Mouse (Mus musculus): ENCODE measurements around the gene Polrmt.
A peak's percentile ranks its signal among the peaks of the same experiment; 100 is the strongest.
"Not testable (repeated sequence)": the region's sequence is repeated elsewhere in the genome, so short reads cannot be mapped to it uniquely, and the experiment has no call there.

Polrmt gene

GRCm38 (mm10) chr10:79709307-79709706 lies 37.1 kb downstream of the Polrmt start:
- DNase-seq (ENCODE audit: low read depth, low spot score) = no peak

DNA sequence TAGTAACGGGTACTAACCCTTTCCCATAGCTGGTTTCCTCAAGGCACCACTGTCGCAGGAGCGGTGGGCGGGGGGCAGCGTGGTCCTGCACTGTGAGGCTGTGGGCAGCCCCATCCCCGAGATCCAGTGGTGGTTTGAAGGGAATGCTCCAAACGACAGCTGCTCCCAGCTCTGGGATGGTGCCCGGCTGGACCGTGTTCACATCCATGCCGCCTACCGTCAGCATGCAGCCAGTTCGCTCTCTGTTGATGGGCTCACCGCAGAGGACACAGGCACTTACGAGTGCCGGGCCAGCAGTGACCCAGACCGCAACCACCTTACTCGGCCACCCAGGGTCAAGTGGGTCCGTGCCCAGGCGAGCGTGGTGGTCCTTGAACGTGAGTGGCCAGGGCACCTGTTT lies 37.7 kb downstream of the Polrmt start:
- no peak for DNase-seq (ENCODE audit: low read depth, low spot score)

GRCm38 (mm10) chr10:79707759-79708158 lies 38.6 kb downstream of the Polrmt start:
- no peak for DNase-seq (ENCODE audit: low read depth, low spot score)

DNA sequence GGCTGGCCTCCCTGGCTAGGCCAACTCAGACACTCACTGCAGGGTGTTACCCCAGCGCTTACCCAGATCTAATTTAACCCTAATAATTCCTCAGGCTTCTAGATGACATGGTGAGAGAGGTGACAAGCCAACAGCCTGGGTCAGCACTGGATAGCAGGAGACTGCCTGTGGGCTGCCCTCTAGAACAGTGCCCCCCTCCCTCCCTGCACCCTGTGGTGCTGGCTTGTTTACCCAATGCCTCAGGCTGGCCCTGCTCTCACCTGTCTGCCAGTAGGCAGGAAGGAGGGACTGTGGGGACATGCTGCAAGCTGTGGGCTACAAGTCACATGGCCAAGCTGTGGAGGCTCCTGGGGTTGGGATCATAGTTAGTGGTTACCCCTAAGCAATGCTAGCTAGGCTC lies 39.2 kb downstream of the Polrmt start:
- no peak for DNase-seq (ENCODE audit: low read depth, low spot score)

- DNase-seq (ENCODE audit: low read depth, low spot score) = no peak
Observed at GRCm38 (mm10) chr10:79706406-79707094, 39.8 kb downstream of the Polrmt start.

- no peak for DNase-seq (ENCODE audit: low read depth, low spot score)
Observed at GRCm38 (mm10) chr10:79705951-79706350, 40.4 kb downstream of the Polrmt start.

GRCm38 (mm10) chr10:79704970-79705360 lies 41.4 kb downstream of the Polrmt start:
- no peak for DNase-seq (ENCODE audit: low read depth, low spot score)

DNA sequence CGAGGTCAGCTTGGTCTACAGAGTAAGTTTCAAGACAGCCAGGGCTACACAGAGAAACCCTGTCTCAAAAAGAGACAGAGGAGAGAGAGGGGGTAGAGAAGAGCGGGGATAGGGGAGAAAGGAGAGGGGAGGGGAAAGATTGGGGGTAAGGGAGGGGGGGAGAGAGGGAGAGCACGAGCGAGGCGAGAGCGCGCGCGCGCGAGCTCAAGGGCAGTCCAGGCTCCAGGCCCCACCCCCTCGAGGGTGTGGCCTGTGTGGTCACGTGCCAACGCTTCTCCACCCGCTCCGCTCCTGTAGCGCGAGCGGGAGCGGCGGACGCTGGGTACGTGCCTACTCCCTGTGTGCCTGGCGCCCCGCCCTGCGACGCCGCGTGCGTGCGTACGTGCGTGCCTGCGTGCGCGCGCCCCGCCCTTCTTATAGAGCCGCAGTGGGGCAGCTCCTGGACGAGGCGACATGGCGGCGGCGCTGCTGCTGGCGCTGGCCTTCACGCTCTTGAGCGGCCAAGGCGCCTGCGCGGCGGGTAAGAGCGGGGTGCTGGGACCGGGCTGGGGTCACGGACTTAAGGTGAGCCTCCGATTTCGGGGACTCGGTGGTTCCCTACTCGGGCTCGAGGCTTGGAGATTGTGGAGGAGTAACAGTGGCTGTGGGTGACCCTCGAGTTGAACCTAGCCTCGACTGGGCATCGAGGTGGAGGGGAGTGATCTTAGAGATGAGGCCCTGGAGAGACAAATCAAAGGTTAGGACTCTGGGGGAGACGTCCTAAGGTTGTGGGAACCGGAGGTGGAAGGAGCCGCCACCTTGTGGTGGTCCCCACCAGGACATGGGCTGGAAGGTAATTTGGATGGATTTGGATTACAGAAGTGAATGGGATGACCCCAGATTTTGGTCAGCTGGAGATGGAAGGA lies 42.1 kb downstream of the Polrmt start, which contains the start of gene Bsg:
TSS of gene Bsg (plus strand) at position 427 of the 905 bp plus-strand sequence.
- DNase-seq (ENCODE audit: low read depth, low spot score) = peak; percentile 96

- no peak for DNase-seq (ENCODE audit: low read depth, low spot score)
Observed at GRCm38 (mm10) chr10:79703541-79703940, 42.8 kb downstream of the Polrmt start.

DNA sequence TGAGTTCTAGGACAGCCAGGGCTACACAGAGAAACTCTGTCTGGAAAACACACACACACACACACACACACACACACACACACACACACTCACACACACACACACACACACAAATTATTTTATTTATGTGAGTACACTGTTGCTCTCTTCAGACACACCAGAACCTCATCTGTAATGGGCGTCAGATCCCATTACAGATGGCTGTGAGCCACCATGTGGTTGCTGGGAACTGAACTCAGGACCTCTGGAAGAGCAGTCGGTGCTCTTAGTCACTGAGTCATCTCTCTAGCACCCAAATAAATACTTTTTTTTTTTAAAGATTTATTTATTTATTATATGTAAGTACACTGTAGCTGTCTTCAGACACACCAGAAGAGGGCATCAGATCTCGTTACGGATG lies 43.4 kb downstream of the Polrmt start:
- DNase-seq (ENCODE audit: low read depth, low spot score) = not testable (repeated sequence)

DNA sequence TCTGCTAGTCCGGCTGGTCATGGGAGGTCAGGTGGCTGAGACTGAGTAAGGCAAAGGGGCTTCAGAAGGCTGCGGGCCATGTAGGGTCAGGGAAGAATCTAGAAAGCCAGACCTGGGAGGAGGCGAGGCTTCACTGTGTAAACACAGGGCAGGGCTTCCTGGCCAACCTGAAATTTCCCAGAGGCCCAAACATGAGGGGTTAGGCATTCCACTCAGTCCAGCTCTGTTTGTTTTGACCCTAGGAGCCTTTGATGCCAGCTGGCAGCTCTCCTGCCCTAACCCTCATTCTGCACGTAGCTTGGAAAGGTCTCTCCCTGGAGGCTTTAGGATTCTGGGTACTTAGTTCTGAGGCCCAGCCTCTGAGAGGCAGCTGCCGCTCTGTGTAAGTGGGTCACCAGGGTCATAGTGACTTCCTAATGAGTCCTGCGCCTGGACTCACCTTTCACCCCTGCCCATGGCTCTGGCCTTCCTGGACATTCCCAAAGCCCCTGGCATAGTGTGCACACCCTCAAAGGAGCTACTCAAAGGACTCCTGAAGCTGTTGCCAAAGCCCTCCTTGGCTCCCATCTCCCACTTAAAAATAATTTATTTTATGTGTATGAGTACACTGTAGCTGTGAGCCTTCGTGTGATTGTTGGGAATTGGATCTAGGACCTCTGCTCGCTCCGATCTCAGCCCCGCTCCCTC lies 44.8 kb downstream of the Polrmt start:
- no peak for DNase-seq (ENCODE audit: low read depth, low spot score)

DNA sequence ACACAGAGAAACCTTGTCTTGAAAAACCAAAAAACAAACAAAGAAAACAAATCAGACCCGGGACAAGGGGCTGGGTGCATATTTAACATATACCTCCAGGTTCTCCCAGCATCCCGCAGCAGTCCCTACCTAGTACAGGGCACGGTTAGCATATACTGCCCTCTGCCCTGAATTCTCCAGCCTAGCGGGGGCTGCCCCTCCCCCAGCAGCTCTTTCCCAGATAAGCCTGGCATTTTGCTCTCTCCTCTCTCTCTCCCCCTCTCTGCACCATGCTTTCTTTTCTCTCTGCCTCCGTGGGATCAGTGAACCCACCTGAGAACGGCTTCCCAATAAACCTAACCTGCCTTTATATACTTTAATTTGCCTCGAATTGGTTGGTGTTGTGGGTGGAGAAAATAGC lies 45.7 kb downstream of the Polrmt start:
- no peak for DNase-seq (ENCODE audit: low read depth, low spot score)

DNA sequence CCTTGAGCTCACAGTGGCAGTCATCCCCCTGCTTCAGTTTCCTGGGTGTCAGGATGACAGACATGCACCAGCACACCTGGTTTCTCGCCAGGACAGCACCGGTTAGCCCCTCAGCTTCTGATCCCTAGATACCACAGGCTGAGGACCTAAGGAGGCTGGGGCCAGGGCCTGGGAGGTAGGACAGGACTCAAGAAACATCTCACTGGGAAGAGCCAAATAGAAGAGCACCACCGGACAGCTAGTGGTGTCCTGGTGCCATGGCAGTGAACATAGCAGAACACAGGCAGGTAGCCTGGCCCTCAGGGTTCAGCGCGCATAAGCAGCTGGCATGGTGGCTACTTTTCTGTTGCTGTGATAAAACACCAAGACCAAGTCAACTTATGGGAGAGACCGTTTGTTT lies 47.9 kb downstream of the Polrmt start:
- no peak for DNase-seq (ENCODE audit: low read depth, low spot score)

- no peak for DNase-seq (ENCODE audit: low read depth, low spot score)
Observed at GRCm38 (mm10) chr10:79697916-79698315, 48.5 kb downstream of the Polrmt start.

DNA sequence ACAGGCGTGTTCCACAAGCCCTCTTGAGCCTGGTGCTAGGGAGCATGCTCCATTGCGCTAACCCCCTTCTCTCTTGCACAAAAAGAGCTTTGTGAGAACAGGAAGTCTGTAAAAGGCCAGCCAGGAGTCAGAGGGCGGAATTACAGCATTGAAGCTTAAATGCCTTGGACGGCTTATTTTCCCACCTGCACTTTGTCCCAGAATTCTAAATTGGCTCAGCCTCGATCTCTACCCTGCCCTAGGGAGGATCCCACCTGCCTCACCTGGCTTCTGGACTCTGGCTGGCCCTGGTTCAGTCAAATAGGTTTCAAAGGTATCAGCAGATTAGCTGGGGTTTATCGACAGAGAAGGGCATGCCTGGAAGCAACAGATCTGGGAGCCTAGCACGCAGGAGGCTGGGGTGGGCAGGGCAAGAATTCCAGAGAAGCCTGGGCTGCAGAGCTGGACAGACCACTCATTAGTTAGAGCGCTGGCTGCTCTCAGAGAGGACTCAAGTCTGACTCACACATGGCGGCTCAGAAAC lies 50.2 kb downstream of the Polrmt start:
- no peak for DNase-seq (ENCODE audit: low read depth, low spot score)

DNA sequence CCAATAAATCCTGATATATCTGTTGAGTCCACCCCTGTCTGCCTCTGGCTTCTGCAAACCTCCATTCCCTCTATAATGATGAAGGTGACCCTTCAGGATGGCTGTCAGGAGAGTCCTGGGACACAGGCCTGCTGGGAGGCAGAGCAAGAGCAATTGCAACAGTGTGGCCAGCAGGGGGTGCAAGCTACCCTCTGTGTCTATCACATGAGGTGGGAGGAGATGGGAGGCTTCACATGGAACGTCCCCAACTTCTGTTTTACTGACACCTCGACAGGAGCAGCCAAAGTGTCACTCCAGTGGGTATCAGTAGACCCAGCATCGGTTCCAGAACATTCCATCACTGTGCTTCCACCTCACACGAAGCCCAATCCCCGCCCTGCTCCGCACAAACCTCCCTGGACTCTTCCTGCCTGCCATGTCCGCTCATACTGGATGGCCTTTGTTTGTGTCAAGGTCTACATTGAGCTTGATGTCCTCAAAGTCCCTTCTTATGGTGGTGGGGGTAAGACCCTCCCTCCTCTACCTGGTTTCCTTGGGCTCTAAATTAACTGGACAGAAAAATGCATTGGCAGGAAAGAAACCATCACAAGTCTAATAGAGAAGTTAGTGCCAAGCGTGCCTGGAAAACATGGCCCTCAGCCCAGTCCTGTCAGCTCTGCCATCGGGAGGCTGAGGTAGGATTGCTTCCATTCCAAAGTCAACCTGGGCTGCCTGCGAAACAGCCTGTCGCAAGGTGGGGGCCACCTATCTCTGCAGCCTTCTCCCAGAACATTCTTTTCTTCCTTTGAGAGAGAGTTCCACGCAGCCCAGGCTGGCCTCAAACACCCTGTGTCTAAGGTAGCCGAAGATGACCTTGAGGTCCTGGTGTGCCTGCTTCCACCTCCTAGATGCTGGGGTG lies 50.9 kb downstream of the Polrmt start:
- no peak for DNase-seq (ENCODE audit: low read depth, low spot score)

GRCm38 (mm10) chr10:79694379-79694655 lies 52.1 kb downstream of the Polrmt start:
- no peak for DNase-seq (ENCODE audit: low read depth, low spot score)

GRCm38 (mm10) chr10:79693580-79694378 lies 52.6 kb downstream of the Polrmt start:
- DNase-seq (ENCODE audit: low read depth, low spot score) = peak; percentile 83

DNA sequence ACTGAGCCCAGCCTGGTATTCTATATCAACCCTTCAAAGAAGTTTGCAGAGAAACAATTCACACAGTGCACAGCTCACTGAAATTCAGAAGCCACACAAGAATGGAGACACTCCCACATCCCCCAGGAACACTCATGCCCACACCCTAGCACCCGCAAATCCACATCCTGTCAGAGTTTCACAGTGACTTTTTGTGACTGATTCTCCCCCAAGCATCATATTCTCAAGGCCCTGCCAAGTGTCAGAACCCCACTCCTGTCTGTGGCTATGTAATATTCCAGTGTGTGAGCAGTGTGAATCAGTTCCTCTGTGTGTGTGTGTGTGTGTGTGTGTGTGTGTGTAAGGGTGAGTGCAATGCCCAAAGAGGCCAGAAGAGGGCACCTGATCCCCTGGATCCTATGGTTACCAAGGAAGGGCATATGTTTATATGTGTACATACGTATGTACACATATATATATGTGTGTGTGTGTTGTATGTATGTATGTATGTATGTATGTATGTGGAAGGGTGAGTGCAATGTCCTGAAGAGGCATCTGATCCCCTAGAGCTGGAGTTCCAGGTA lies 54.3 kb downstream of the Polrmt start:
- DNase-seq (ENCODE audit: low read depth, low spot score) = no peak

DNA sequence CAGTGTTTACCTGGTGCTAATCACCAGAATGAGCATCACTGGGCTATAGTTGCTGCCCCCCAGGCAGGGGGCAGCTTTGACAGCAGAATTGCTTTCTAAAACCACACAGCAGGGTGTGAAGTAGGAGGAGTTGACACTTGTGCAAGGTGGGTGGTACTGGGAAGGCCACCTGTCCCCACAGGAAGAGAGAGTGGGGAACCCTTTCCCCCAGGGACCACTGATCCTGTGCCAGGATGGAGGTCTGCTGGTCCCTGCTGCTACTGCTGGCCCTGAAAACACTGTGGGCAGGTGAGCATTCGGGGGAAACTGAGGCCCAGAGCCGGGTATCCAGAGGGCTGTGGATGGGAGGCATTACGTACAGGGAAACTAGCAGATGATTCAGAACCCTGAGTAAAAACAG lies 57.2 kb downstream of the Polrmt start:
- no peak for DNase-seq (ENCODE audit: low read depth, low spot score)

Measured in retina, adult 2 months (tissue).